Mouse (Mus musculus): ENCODE results near the gene Npat. TPM values are rescaled to one million over a fixed set of nuclear protein-coding genes. Genes with fewer than 3 reads are reported as not detected.

Gene Npat
- polyA plus RNA-seq (2012; rRNA removed) (12.8 and 15.1 TPM in 2 replicates), polyA plus RNA-seq (2014; fragmentation: Nextera tagmentation; extraction: Ambion mirVana) (21.1 and 23.1 TPM in 2 replicates)

GRCm38 (mm10) chr9:53536558-53537320 is at the start of gene Npat, which contains the start of gene Atm:
Gene Npat, plus strand, starts transcription at chr9:53537047.
Gene Atm, minus strand, starts transcription at chr9:53536740.
- peaks cover 11% of the 10 kb centered on the region; the same call in 1 of the 2 replicates for H3K4me1 ChIP-seq (ENCODE audit: control insufficient read depth, insufficient read depth, low read length)
- H3K27me3 ChIP-seq (ENCODE audit: control insufficient read depth, insufficient read depth, low read length): no peaks in the 10 kb centered on the region
- TF ChIP-seq POLR2A (IDR thresholded peaks at IDR 0.05; ENCODE audit: borderline replicate concordance, extremely low read depth, insufficient read depth, insufficient read length): peak; percentile 92; the same call in 1 of the 2 replicates
- H3K4me3 ChIP-seq (replicated peaks; ENCODE audit: low read length): peak within 1 kb of the TSS; percentile 85
- peaks cover 12% of the 10 kb centered on the region for H3K36me3 ChIP-seq (ENCODE audit: control insufficient read depth, insufficient read depth, low read length)
- H3K9me3 ChIP-seq (ENCODE audit: control insufficient read depth, low read length): no peaks in the 10 kb centered on the region
- DNase-seq (ENCODE audit: low spot score) (peak; percentile 99), ATAC-seq (ENCODE audit: low FRiP score, low read depth) (peak; percentile 99)
- H3K4me2 ChIP-seq (replicated peaks; ENCODE audit: low read depth, low read length, severe bottlenecking): peak within 1 kb of the TSS; percentile 75
- peak within 1 kb of the TSS; percentile 91 for H3K27ac ChIP-seq (replicated peaks; ENCODE audit: low read depth, low read length)
- WGBS: 1% methylated on average over 66 of the region's 69 CpGs
- peak within 1 kb of the TSS; percentile 87 for H3K9ac ChIP-seq (ENCODE audit: low read depth, low read length, severe bottlenecking)

GRCm38 (mm10) chr9:53508053-53508452 is 28.8 kb upstream of the Npat start:
- Histone ChIP-seq H3K27ac (replicated peaks; ENCODE audit: low read depth, low read length) (no peak overlapping the region), H3K4me1 (ENCODE audit: control insufficient read depth, insufficient read depth, low read length) (no peaks in the 10 kb centered on the region), H3K36me3 (ENCODE audit: control insufficient read depth, insufficient read depth, low read length) (peaks cover 30% of the 10 kb centered on the region), H3K9me3 (ENCODE audit: control insufficient read depth, low read length) (no peaks in the 10 kb centered on the region), H3K4me2 (replicated peaks; ENCODE audit: low read depth, low read length, severe bottlenecking) (no peak overlapping the region), H3K4me3 (replicated peaks; ENCODE audit: low read length) (no peak overlapping the region), H3K27me3 (ENCODE audit: control insufficient read depth, insufficient read depth, low read length) (no peaks in the 10 kb centered on the region), H3K9ac (ENCODE audit: low read depth, low read length, severe bottlenecking) (no peak overlapping the region)
- TF ChIP-seq POLR2A (IDR thresholded peaks at IDR 0.05; ENCODE audit: borderline replicate concordance, extremely low read depth, insufficient read depth, insufficient read length): no peak
- no peak for DNase-seq (ENCODE audit: low spot score)
- no peak for ATAC-seq (ENCODE audit: low FRiP score, low read depth)
- WGBS: 91% methylated on average over 7 of the region's 7 CpGs

- H3K4me3 ChIP-seq (replicated peaks; ENCODE audit: low read length): no peak overlapping the region
- H3K4me1 ChIP-seq (ENCODE audit: control insufficient read depth, insufficient read depth, low read length): no peaks in the 10 kb centered on the region
- H3K9ac ChIP-seq (ENCODE audit: low read depth, low read length, severe bottlenecking): no peak overlapping the region
- ATAC-seq (ENCODE audit: low FRiP score, low read depth) (no peak), DNase-seq (ENCODE audit: low spot score) (no peak)
- H3K9me3 ChIP-seq (ENCODE audit: control insufficient read depth, low read length): no peaks in the 10 kb centered on the region
- peaks cover 29% of the 10 kb centered on the region for H3K36me3 ChIP-seq (ENCODE audit: control insufficient read depth, insufficient read depth, low read length)
- TF ChIP-seq POLR2A (IDR thresholded peaks at IDR 0.05; ENCODE audit: borderline replicate concordance, extremely low read depth, insufficient read depth, insufficient read length): no peak
- no peak overlapping the region for H3K27ac ChIP-seq (replicated peaks; ENCODE audit: low read depth, low read length)
- H3K4me2 ChIP-seq (replicated peaks; ENCODE audit: low read depth, low read length, severe bottlenecking): no peak overlapping the region
- no peaks in the 10 kb centered on the region for H3K27me3 ChIP-seq (ENCODE audit: control insufficient read depth, insufficient read depth, low read length)
These were observed 22.8 kb upstream of the Npat start for GRCm38 (mm10) chr9:53514091-53514490.

- H3K9me3 ChIP-seq (ENCODE audit: control insufficient read depth, low read length): no peaks in the 10 kb centered on the region
- H3K4me2 ChIP-seq (replicated peaks; ENCODE audit: low read depth, low read length, severe bottlenecking): no peak overlapping the region
- ATAC-seq (ENCODE audit: low FRiP score, low read depth) (no peak), DNase-seq (ENCODE audit: low spot score) (peak; percentile 6)
- H3K27me3 ChIP-seq (ENCODE audit: control insufficient read depth, insufficient read depth, low read length): no peaks in the 10 kb centered on the region
- no peaks in the 10 kb centered on the region for H3K4me1 ChIP-seq (ENCODE audit: control insufficient read depth, insufficient read depth, low read length)
- TF ChIP-seq POLR2A (IDR thresholded peaks at IDR 0.05; ENCODE audit: borderline replicate concordance, extremely low read depth, insufficient read depth, insufficient read length): no peak
- peaks cover 27% of the 10 kb centered on the region for H3K36me3 ChIP-seq (ENCODE audit: control insufficient read depth, insufficient read depth, low read length)
- no peak overlapping the region for H3K9ac ChIP-seq (ENCODE audit: low read depth, low read length, severe bottlenecking)
- WGBS: 69% methylated on average over 9 of the region's 9 CpGs
- no peak overlapping the region for H3K4me3 ChIP-seq (replicated peaks; ENCODE audit: low read length)
- no peak overlapping the region for H3K27ac ChIP-seq (replicated peaks; ENCODE audit: low read depth, low read length)
These were observed 19.4 kb upstream of the Npat start for GRCm38 (mm10) chr9:53517373-53518009.

Data from limb, embryonic 14.5 days (tissue).